Mouse (Mus musculus) splenic B cell, adult 2 months (primary cell): ENCODE measurements around the gene Ppp1r1b.

Source experiments
- DNase-seq: peaks from one replicate; pipeline ENCODE4 v3.0.0-alpha.2; 2011; ENCODE audit warnings: low read depth, low spot score
- H3K27me3 ChIP-seq: 2 replicates; pipeline ENCODE4 v1.6.1; 2012; ENCODE audit warnings: mild to moderate bottlenecking, low read length, moderate library complexity, mixed read lengths; ENCODE audit not compliant: control insufficient read depth, poor library complexity, insufficient read depth, severe bottlenecking
- H3K36me3 ChIP-seq: 2 replicates; pipeline ENCODE4 v1.6.1; 2012; ENCODE audit warnings: mild to moderate bottlenecking, low read length, moderate library complexity, mixed read lengths; ENCODE audit not compliant: control insufficient read depth, poor library complexity, insufficient read depth, severe bottlenecking

Ppp1r1b gene

GRCm38 (mm10) chr11:98349308-98349707, 1.1 kb downstream of the Ppp1r1b start:
- no peaks in the 10 kb centered on the region for H3K36me3 ChIP-seq
- H3K27me3 ChIP-seq: peaks cover 2% of the 10 kb centered on the region; the same call in 1 of the 2 replicates
- no peak for DNase-seq

GRCm38 (mm10) chr11:98352272-98352990, 4.2 kb downstream of the Ppp1r1b start:
- DNase-seq: no peak
- H3K27me3 ChIP-seq: peaks cover 2% of the 10 kb centered on the region; the same call in 1 of the 2 replicates
- H3K36me3 ChIP-seq: no peaks in the 10 kb centered on the region

GRCm38 (mm10) chr11:98353651-98354211, 5.5 kb downstream of the Ppp1r1b start:
- Histone ChIP-seq H3K27me3 (peaks cover 2% of the 10 kb centered on the region; the same call in 1 of the 2 replicates), H3K36me3 (no peaks in the 10 kb centered on the region)
- DNase-seq: no peak

GRCm38 (mm10) chr11:98354445-98354844, 6.2 kb downstream of the Ppp1r1b start:
- DNase-seq: no peak

GRCm38 (mm10) chr11:98355732-98356299, 7.6 kb downstream of the Ppp1r1b start:
- H3K27me3 ChIP-seq: no peaks in the 10 kb centered on the region
- H3K36me3 ChIP-seq: no peaks in the 10 kb centered on the region
- peak; percentile 82 for DNase-seq

More at GRCm38 (mm10) chr11:98354445-98354844, 6.2 kb downstream of the Ppp1r1b start:
- no peaks in the 10 kb centered on the region for H3K36me3 ChIP-seq
- no peaks in the 10 kb centered on the region for H3K27me3 ChIP-seq

- no peak for DNase-seq
- Histone ChIP-seq H3K36me3 (no peaks in the 10 kb centered on the region), H3K27me3 (no peaks in the 10 kb centered on the region)
Observed at GRCm38 (mm10) chr11:98356625-98357394, 8.6 kb downstream of the Ppp1r1b start.

GRCm38 (mm10) chr11:98357396-98358160, 9.4 kb downstream of the Ppp1r1b start:
- no peak for DNase-seq
- no peaks in the 10 kb centered on the region for H3K27me3 ChIP-seq
- H3K36me3 ChIP-seq: no peaks in the 10 kb centered on the region

- H3K27me3 ChIP-seq: no peaks in the 10 kb centered on the region
- peak; percentile 93 for DNase-seq
- H3K36me3 ChIP-seq: no peaks in the 10 kb centered on the region
Observed at GRCm38 (mm10) chr11:98358161-98359083, 10.2 kb downstream of the Ppp1r1b start, which contains the start of gene Stard3. Gene Stard3, plus strand, starts transcription at chr11:98358368.

- Histone ChIP-seq H3K27me3 (no peaks in the 10 kb centered on the region), H3K36me3 (no peaks in the 10 kb centered on the region)
- no peak for DNase-seq
Observed at GRCm38 (mm10) chr11:98360866-98361521, 12.8 kb downstream of the Ppp1r1b start.

GRCm38 (mm10) chr11:98363817-98364216, 15.6 kb downstream of the Ppp1r1b start:
- no peak for DNase-seq
- Histone ChIP-seq H3K27me3 (no peaks in the 10 kb centered on the region), H3K36me3 (no peaks in the 10 kb centered on the region)

- DNase-seq: no peak
- H3K36me3 ChIP-seq: no peaks in the 10 kb centered on the region
- H3K27me3 ChIP-seq: no peaks in the 10 kb centered on the region
Observed at GRCm38 (mm10) chr11:98364410-98364809, 16.2 kb downstream of the Ppp1r1b start.

GRCm38 (mm10) chr11:98366290-98366689, 18.1 kb downstream of the Ppp1r1b start:
- H3K27me3 ChIP-seq: no peaks in the 10 kb centered on the region

More at GRCm38 (mm10) chr11:98366290-98366689, 18.1 kb downstream of the Ppp1r1b start:
- H3K36me3 ChIP-seq: no peaks in the 10 kb centered on the region; the same call in 1 of the 2 replicates
- peak; percentile 49 for DNase-seq
